In genomic region chr2:104176979-104177704, GRCm38 (mm10) we compare ENCODE assay signal across 9 mouse cellular contexts. TPM values are rescaled to one million over a fixed set of nuclear protein-coding genes. Genes with fewer than 3 reads are reported as not detected.
DNase-seq lines count a peak whose midpoint lies in the region; ATAC-seq lines count a peak whose summit lies in the region.
"Had no signal": no experiment of that assay in that cellular context is flagged by ENCODE, and none has a peak within 500 bp of the region (broad histone marks: within the 10 kb centered on the region; RNA-seq: fewer than 3 reads in every experiment).

No protein-coding gene starts in this region.

- H3K27me3 ChIP-seq in forebrain, embryonic 10.5 days (ENCODE audit: poor library complexity, severe bottlenecking) = no peaks in the 10 kb centered on the region
- no peaks in the 10 kb centered on the region for H3K27me3 ChIP-seq in forebrain, embryonic 11.5 days (ENCODE audit: control insufficient read depth, insufficient read depth, low read length)
- no peaks in the 10 kb centered on the region for H3K27me3 ChIP-seq in limb, embryonic 13.5 days
- H3K27me3 ChIP-seq in neural tube, embryonic 13.5 days = no peaks in the 10 kb centered on the region

- ATAC-seq in forebrain, embryonic 11.5 days (replicated peaks; ENCODE audit: low FRiP score) = no peak
- ATAC-seq in granulocyte monocyte progenitor cell, adult 5-6 weeks (replicated peaks; ENCODE audit: poor library complexity, severe bottlenecking) = peak; percentile 37; the same call in 1 of the 2 replicates
- peak; percentile 88 for ATAC-seq in limb, embryonic 13.5 days (ENCODE audit: low FRiP score, low read depth)
- peak; percentile 56; the same call in 1 of the 2 replicates for ATAC-seq in neural tube, embryonic 13.5 days (ENCODE audit: low read depth)

- no peak for DNase-seq in forebrain, embryonic 10.5 days (ENCODE audit: extremely low spot score, low spot score)
- DNase-seq in forebrain, embryonic 11.5 days (ENCODE audit: low spot score) = no peak
- peak; percentile 60 for DNase-seq in T-cell, adult 2 months (ENCODE audit: low spot score)
- DNase-seq in kidney, adult 9 months = peak; percentile 23
- DNase-seq in urinary bladder, postnatal 10 days (ENCODE audit: low spot score) = no peak

- peaks cover 18% of the 10 kb centered on the region for H3K4me1 ChIP-seq in forebrain, embryonic 10.5 days
- H3K4me1 ChIP-seq in forebrain, embryonic 11.5 days (replicated peaks; ENCODE audit: control insufficient read depth, insufficient read depth, low read length) = no peaks in the 10 kb centered on the region
- peaks cover 24% of the 10 kb centered on the region for H3K4me1 ChIP-seq in limb, embryonic 13.5 days
- H3K4me1 ChIP-seq in neural tube, embryonic 13.5 days (replicated peaks) = peaks cover 22% of the 10 kb centered on the region

- no peaks in the 10 kb centered on the region for H3K36me3 ChIP-seq in forebrain, embryonic 10.5 days (replicated peaks)
- H3K36me3 ChIP-seq in forebrain, embryonic 11.5 days (ENCODE audit: control insufficient read depth, insufficient read depth, low read length) = no peaks in the 10 kb centered on the region
- no peaks in the 10 kb centered on the region for H3K36me3 ChIP-seq in limb, embryonic 13.5 days
- H3K36me3 ChIP-seq in neural tube, embryonic 13.5 days = 0 out of 2 replicates have a peak, but pooled peaks cover 7% of the 10 kb centered on the region

- H3K27ac ChIP-seq in forebrain, embryonic 10.5 days = peak overlapping the region; percentile 37
- H3K27ac ChIP-seq in forebrain, embryonic 11.5 days (ENCODE audit: low read depth, low read length) = no peak overlapping the region
- H3K27ac ChIP-seq in limb, embryonic 13.5 days = peak overlapping the region; percentile 74
- 0 out of 2 replicates have a peak overlapping the region, but pooled peaks have one; percentile 14 for H3K27ac ChIP-seq in neural tube, embryonic 13.5 days (replicated peaks)

- WGBS in forebrain, embryonic 10.5 days = 79% methylated on average over 13 of the region's 13 CpGs
- 73% methylated on average over 13 of the region's 13 CpGs for WGBS in forebrain, embryonic 11.5 days
- 33% methylated on average over 13 of the region's 13 CpGs for WGBS in limb, embryonic 13.5 days
- 58% methylated on average over 13 of the region's 13 CpGs for WGBS in neural tube, embryonic 13.5 days

- no peaks in the 10 kb centered on the region for H3K9me3 ChIP-seq in forebrain, embryonic 10.5 days
- H3K9me3 ChIP-seq in forebrain, embryonic 11.5 days (ENCODE audit: control insufficient read depth, low read length) = no peaks in the 10 kb centered on the region
- H3K9me3 ChIP-seq in limb, embryonic 13.5 days = no peaks in the 10 kb centered on the region
- no peaks in the 10 kb centered on the region for H3K9me3 ChIP-seq in neural tube, embryonic 13.5 days

- H3K9ac ChIP-seq in forebrain, embryonic 11.5 days (ENCODE audit: low read length) = no peak overlapping the region
- H3K9ac ChIP-seq in limb, embryonic 13.5 days = peak overlapping the region; percentile 19; the same call in 1 of the 2 replicates
- H3K9ac ChIP-seq in neural tube, embryonic 13.5 days = no peak overlapping the region

- H3K4me2 ChIP-seq in forebrain, embryonic 11.5 days (ENCODE audit: low read depth, low read length, severe bottlenecking) = no peak overlapping the region
- H3K4me2 ChIP-seq in limb, embryonic 13.5 days (replicated peaks) = peak overlapping the region; percentile 38
- no peak overlapping the region for H3K4me2 ChIP-seq in neural tube, embryonic 13.5 days

- H3K4me3 ChIP-seq in forebrain, embryonic 10.5 days = no peak overlapping the region
- H3K4me3 ChIP-seq in forebrain, embryonic 11.5 days (ENCODE audit: low read depth, low read length) = no peak overlapping the region
- no peak overlapping the region for H3K4me3 ChIP-seq in limb, embryonic 13.5 days
- no peak overlapping the region for H3K4me3 ChIP-seq in neural tube, embryonic 13.5 days

RNA-seq across cellular contexts. Expression of gene A930018P22Rik, which starts 54.6 kb away (rescaled TPM):
- polyA plus RNA-seq in forebrain, embryonic 10.5 days (2016; fragmentation: Nextera tagmentation; extraction: Ambion mirVana) = not detected in 2 replicates
- not detected in 2 replicates for polyA plus RNA-seq in forebrain, embryonic 11.5 days (2014; fragmentation: Nextera tagmentation; extraction: Ambion mirVana)
- not detected in 2 replicates for total RNA-seq in granulocyte monocyte progenitor cell, adult 5-6 weeks (2014; fragmentation: Nextera tagmentation)
- not detected in 2 replicates for total RNA-seq in granulocyte monocyte progenitor cell, adult 5-6 weeks (2017)
- polyA plus RNA-seq in limb, embryonic 13.5 days (2015; fragmentation: Nextera tagmentation; extraction: Ambion mirVana) = not detected in 2 replicates
- polyA plus RNA-seq in neural tube, embryonic 13.5 days (2015; fragmentation: Nextera tagmentation; extraction: Ambion mirVana) = 0.24 TPM in 1 of 2 replicates, not detected in the other
- total RNA-seq: layer of hippocampus, postnatal 36 days had no signal

Comparison
In these comparisons a context has a peak if more than half of its experiments do, and no peak if none do; other contexts are left out.
1. DNase-seq: peak in T-cell, adult 2 months (single experiment) and kidney, adult 9 months (single experiment); none in forebrain, embryonic 10.5 days (single experiment), forebrain, embryonic 11.5 days (single experiment) and urinary bladder, postnatal 10 days (single experiment).